Mouse (Mus musculus) ES-Bruce4 (cell line): ENCODE measurements around the gene Tspan11. TPM values are rescaled to one million over a fixed set of nuclear protein-coding genes. Genes with fewer than 3 reads are reported as not detected.

Experiments used
- H3K27ac ChIP-seq: 2 replicates; pipeline ENCODE4 v1.5.1; 2012; ENCODE audit warnings: low read length, inconsistent platforms; ENCODE audit not compliant: insufficient read depth
- H3K27me3 ChIP-seq: 2 replicates; pipeline ENCODE4 v1.6.1; 2012; ENCODE audit warnings: mild to moderate bottlenecking, low read length, inconsistent platforms; ENCODE audit not compliant: control insufficient read depth, poor library complexity, insufficient read depth, severe bottlenecking
- H3K36me3 ChIP-seq: 2 replicates; pipeline ENCODE4 v1.6.1; 2012; ENCODE audit warnings: inconsistent platforms, mild to moderate bottlenecking, low read length, moderate library complexity; ENCODE audit not compliant: control insufficient read depth, poor library complexity, insufficient read depth, severe bottlenecking
- H3K4me1 ChIP-seq: one replicate; pipeline ENCODE4 v1.8.1; 2011; ENCODE audit warnings: low read length; ENCODE audit not compliant: control insufficient read depth, insufficient read depth
- H3K4me3 ChIP-seq: 2 replicates; pipeline ENCODE4 v1.5.1; 2011; ENCODE audit warnings: low read depth, mild to moderate bottlenecking, low read length
- H3K9ac ChIP-seq: 2 replicates; pipeline ENCODE4 v1.6.1; 2012; ENCODE audit warnings: low read depth, mild to moderate bottlenecking, inconsistent platforms; ENCODE audit not compliant: poor library complexity, severe bottlenecking
- H3K9me3 ChIP-seq: replicated peaks from 2 replicates; pipeline ENCODE4 v1.6.1; 2012; ENCODE audit warnings: mild to moderate bottlenecking, low read length, inconsistent platforms; ENCODE audit not compliant: control insufficient read depth, poor library complexity, insufficient read depth, severe bottlenecking
- CTCF ChIP-seq: IDR thresholded peaks from one replicate; pipeline ENCODE4 v1.8.1; 2011; ENCODE audit warnings: low read depth, low read length
- EP300 ChIP-seq: IDR thresholded peaks from 2 replicates; pipeline ENCODE4 v1.6.1; 2011; ENCODE audit warnings: low read depth, low read length; ENCODE audit not compliant: insufficient read depth
- POLR2A ChIP-seq: IDR thresholded peaks from one replicate; pipeline ENCODE4 v1.8.1; 2011; ENCODE audit warnings: low read length; ENCODE audit not compliant: insufficient read depth
- polyA plus RNA-seq: library from polyadenylated mRNA; stranded (reverse); fragments of >200 nt; gene quantifications from 2 replicates; pipeline ENCODE4 v1.2.4, GENCODE M21; 2011; ENCODE audit warnings: low read depth; ENCODE audit not compliant: missing spikeins, insufficient read depth, insufficient read length

Tspan11 gene
- polyA plus RNA-seq, 1 experiment: 0.12 TPM

- Histone ChIP-seq H3K9ac (no peak overlapping the region), H3K4me3 (no peak overlapping the region), H3K27me3 (no peaks in the 10 kb centered on the region), H3K9me3 (no peaks in the 10 kb centered on the region), H3K27ac (no peak overlapping the region), H3K36me3 (no peaks in the 10 kb centered on the region), H3K4me1 (no peaks in the 10 kb centered on the region)
- TF ChIP-seq CTCF: no peak
- TF ChIP-seq EP300: no peak
- TF ChIP-seq POLR2A: no peak
These were observed 113.4 kb downstream of the Tspan11 start for GRCm38 (mm10) chr6:128000777-128001176.

GRCm38 (mm10) chr6:128001587-128001986, 114.2 kb downstream of the Tspan11 start:
- no peaks in the 10 kb centered on the region for H3K9me3 ChIP-seq
- H3K36me3 ChIP-seq: no peaks in the 10 kb centered on the region
- H3K9ac ChIP-seq: no peak overlapping the region
- H3K27ac ChIP-seq: no peak overlapping the region
- H3K4me3 ChIP-seq: no peak overlapping the region
- no peaks in the 10 kb centered on the region for H3K4me1 ChIP-seq
- TF ChIP-seq CTCF (no peak), POLR2A (no peak), EP300 (no peak)
- H3K27me3 ChIP-seq: no peaks in the 10 kb centered on the region

GRCm38 (mm10) chr6:128002104-128002503, 114.7 kb downstream of the Tspan11 start:
- H3K9me3 ChIP-seq: no peaks in the 10 kb centered on the region
- no peaks in the 10 kb centered on the region for H3K36me3 ChIP-seq
- no peaks in the 10 kb centered on the region for H3K27me3 ChIP-seq
- no peak for TF ChIP-seq CTCF
- no peak for TF ChIP-seq EP300
- no peak for TF ChIP-seq POLR2A
- H3K4me1 ChIP-seq: no peaks in the 10 kb centered on the region
- H3K9ac ChIP-seq: no peak overlapping the region
- no peak overlapping the region for H3K27ac ChIP-seq
- no peak overlapping the region for H3K4me3 ChIP-seq

- Histone ChIP-seq H3K36me3 (no peaks in the 10 kb centered on the region), H3K27ac (no peak overlapping the region), H3K4me3 (no peak overlapping the region), H3K27me3 (no peaks in the 10 kb centered on the region), H3K9ac (no peak overlapping the region), H3K4me1 (no peaks in the 10 kb centered on the region), H3K9me3 (no peaks in the 10 kb centered on the region)
- TF ChIP-seq CTCF (no peak), EP300 (no peak), POLR2A (no peak)
These were observed 115.3 kb downstream of the Tspan11 start for GRCm38 (mm10) chr6:128002667-128003066.

GRCm38 (mm10) chr6:128003542-128003941, 116.2 kb downstream of the Tspan11 start:
- TF ChIP-seq EP300 (no peak), CTCF (no peak), POLR2A (no peak)
- Histone ChIP-seq H3K4me1 (no peaks in the 10 kb centered on the region), H3K9ac (no peak overlapping the region), H3K27me3 (no peaks in the 10 kb centered on the region), H3K27ac (no peak overlapping the region), H3K9me3 (no peaks in the 10 kb centered on the region), H3K36me3 (no peaks in the 10 kb centered on the region), H3K4me3 (no peak overlapping the region)

Other genes with a start within 250 kb of the Tspan11 start
- 0.22 and 0.32 TPM in 2 replicates for gene Prmt8, start 118.1 kb upstream of the Tspan11 start, polyA plus RNA-seq